Comparison of ENCODE assay signal across 8 mouse cellular contexts in the genomic region with DNA sequence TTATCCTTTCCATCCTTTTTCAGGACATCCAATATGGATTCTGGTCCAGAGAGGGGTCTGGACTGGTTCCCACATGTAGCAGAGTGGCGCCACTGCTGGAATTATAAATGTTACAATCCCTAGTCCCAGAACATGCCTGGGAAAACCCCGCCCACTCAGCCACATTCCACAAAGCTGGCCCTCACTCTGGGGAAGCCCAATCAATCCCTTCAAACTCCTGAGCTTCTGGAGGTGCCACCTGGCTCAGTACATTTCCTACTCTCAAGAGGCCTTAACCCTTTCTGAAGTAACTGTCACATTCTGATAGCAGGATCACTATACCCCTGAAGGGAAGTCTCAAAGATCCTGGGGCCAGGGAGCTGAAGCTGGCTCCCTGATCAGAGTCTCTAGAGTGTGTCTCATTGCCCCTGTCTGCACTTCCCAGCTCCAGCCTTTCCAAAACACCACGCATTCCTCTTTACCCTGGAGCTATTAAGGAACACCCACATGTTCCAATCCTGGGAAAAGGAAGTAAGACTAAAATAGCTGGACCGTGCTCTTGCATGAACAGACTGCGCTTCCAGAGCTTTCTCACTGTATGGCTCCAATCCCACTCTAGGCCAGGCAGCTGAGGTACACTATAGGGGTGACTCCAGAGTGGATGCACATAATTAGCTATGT. TPM values are rescaled to one million over a fixed set of nuclear protein-coding genes. Genes with fewer than 3 reads are reported as not detected.
DNase-seq lines count a peak whose midpoint lies in the region; ATAC-seq and TF ChIP-seq lines count a peak whose summit lies in the region.
"Had no signal": no experiment of that assay in that cellular context is flagged by ENCODE, and none has a peak within 500 bp of the region (broad histone marks: within the 10 kb centered on the region; RNA-seq: fewer than 3 reads in every experiment).

No protein-coding gene starts in this region.

- H3K27ac ChIP-seq in embryonic facial prominence, embryonic 15.5 days (replicated peaks): peak overlapping the region; percentile 65; the same call in 1 of the 2 replicates
- peak overlapping the region; percentile 59 for H3K27ac ChIP-seq in limb, embryonic 15.5 days
- H3K27ac ChIP-seq in cerebellum, adult 2 months (ENCODE audit: insufficient read depth, low read length): no peak overlapping the region
- no peak overlapping the region for H3K27ac ChIP-seq in forebrain, embryonic 10.5 days

- intact Hi-C loops in heart, postnatal 14 days (cut with DNase I): loop anchor here (5.0 kb wide), 2 partner anchors 45 to 180 kb away; no protein-coding TSS in a partner anchor

- 40% methylated on average over 5 of the region's 5 CpGs for WGBS in embryonic facial prominence, embryonic 15.5 days
- 35% methylated on average over 5 of the region's 5 CpGs for WGBS in limb, embryonic 15.5 days
- WGBS in cerebellum, adult 2 months: 76% methylated on average over 5 of the region's 5 CpGs
- 84% methylated on average over 5 of the region's 5 CpGs for WGBS in forebrain, embryonic 10.5 days

- peaks cover 80% of the 10 kb centered on the region for H3K36me3 ChIP-seq in embryonic facial prominence, embryonic 15.5 days
- peaks cover 79% of the 10 kb centered on the region for H3K36me3 ChIP-seq in limb, embryonic 15.5 days
- H3K36me3 ChIP-seq in forebrain, embryonic 10.5 days (replicated peaks): peaks cover 99% of the 10 kb centered on the region

- H3K27me3 ChIP-seq in embryonic facial prominence, embryonic 15.5 days: no peaks in the 10 kb centered on the region
- H3K27me3 ChIP-seq in limb, embryonic 15.5 days: no peaks in the 10 kb centered on the region
- no peaks in the 10 kb centered on the region for H3K27me3 ChIP-seq in cerebellum, adult 2 months (ENCODE audit: control insufficient read depth, insufficient read depth, low read length)
- no peaks in the 10 kb centered on the region for H3K27me3 ChIP-seq in forebrain, embryonic 10.5 days (ENCODE audit: poor library complexity, severe bottlenecking)

- H3K4me2 ChIP-seq in embryonic facial prominence, embryonic 15.5 days (replicated peaks): no peak overlapping the region
- no peak overlapping the region for H3K4me2 ChIP-seq in limb, embryonic 15.5 days

- DNase-seq in ZHBTc4 (ENCODE audit: low read depth, low spot score): peak; percentile 51
- DNase-seq in heart, postnatal 14 days: peak; percentile 60 to 73
- no peak for DNase-seq in cerebellum, adult 2 months
- DNase-seq in forebrain, embryonic 10.5 days (ENCODE audit: extremely low spot score, low spot score): no peak

- ATAC-seq in embryonic facial prominence, embryonic 15.5 days (ENCODE audit: insufficient number of reproducible peaks, low FRiP score, low TSS enrichment, low read depth): peak; percentile 64
- peak; percentile 41; the same call in 1 of the 2 replicates for ATAC-seq in limb, embryonic 15.5 days (ENCODE audit: insufficient number of reproducible peaks, low FRiP score, low TSS enrichment, low read depth)
- ATAC-seq in activated CD4-positive, CD25-positive, alpha-beta regulatory T cell, adult 4 months: no peak
- ATAC-seq: hindbrain, embryonic 16.5 days had no signal

- H3K9ac ChIP-seq in embryonic facial prominence, embryonic 15.5 days: no peak overlapping the region
- no peak overlapping the region for H3K9ac ChIP-seq in limb, embryonic 15.5 days

- no peak for TF ChIP-seq CTCF in cerebellum, adult 2 months (IDR thresholded peaks at IDR 0.05; ENCODE audit: borderline replicate concordance, insufficient read depth, low read depth, low read length)

- no peak for TF ChIP-seq POLR2A in cerebellum, adult 2 months (IDR thresholded peaks at IDR 0.05; ENCODE audit: borderline replicate concordance, insufficient read depth, low read length)

- H3K9me3 ChIP-seq in embryonic facial prominence, embryonic 15.5 days (replicated peaks): no peaks in the 10 kb centered on the region
- H3K9me3 ChIP-seq in limb, embryonic 15.5 days: no peaks in the 10 kb centered on the region
- H3K9me3 ChIP-seq in forebrain, embryonic 10.5 days: no peaks in the 10 kb centered on the region

- H3K4me3 ChIP-seq in embryonic facial prominence, embryonic 15.5 days (replicated peaks): no peak overlapping the region
- no peak overlapping the region for H3K4me3 ChIP-seq in limb, embryonic 15.5 days
- no peak overlapping the region for H3K4me3 ChIP-seq in cerebellum, adult 2 months (replicated peaks; ENCODE audit: insufficient read depth, low read depth, low read length)
- H3K4me3 ChIP-seq in forebrain, embryonic 10.5 days: no peak overlapping the region

- peaks cover 43% of the 10 kb centered on the region for H3K4me1 ChIP-seq in embryonic facial prominence, embryonic 15.5 days
- peaks cover 25% of the 10 kb centered on the region for H3K4me1 ChIP-seq in limb, embryonic 15.5 days
- peaks cover 3% of the 10 kb centered on the region; the same call in 1 of the 2 replicates for H3K4me1 ChIP-seq in cerebellum, adult 2 months (ENCODE audit: control insufficient read depth, insufficient read depth, low read length)
- H3K4me1 ChIP-seq in forebrain, embryonic 10.5 days: 0 out of 2 replicates have a peak, but pooled peaks cover 2% of the 10 kb centered on the region

RNA-seq across cellular contexts. Expression of a gene that starts 18.4 kb away (rescaled TPM):
- 10.3 and 11.9 TPM in 2 replicates for polyA plus RNA-seq in embryonic facial prominence, embryonic 15.5 days (2015; fragmentation: Nextera tagmentation; extraction: Ambion mirVana)
- under 1 TPM; 0.88 to 0.95 TPM for total RNA-seq in heart, postnatal 14 days (2021)
- polyA plus RNA-seq in limb, embryonic 15.5 days (2015; fragmentation: Nextera tagmentation; extraction: Ambion mirVana): 19.0 and 20.6 TPM in 2 replicates
- not detected for polyA plus RNA-seq in activated CD4-positive, CD25-positive, alpha-beta regulatory T cell, adult 4 months (2017; shearing (Covaris generic))
- 0.97 and 1.3 TPM in 2 replicates for polyA plus RNA-seq in cerebellum, adult 2 months (2012; rRNA removed)
- 0.09 and 0.20 TPM in 2 replicates for polyA plus RNA-seq in forebrain, embryonic 10.5 days (2016; fragmentation: Nextera tagmentation; extraction: Ambion mirVana)

RNA-seq across cellular contexts. Expression of a gene that starts 41.1 kb away (rescaled TPM):
- polyA plus RNA-seq in embryonic facial prominence, embryonic 15.5 days (2015; fragmentation: Nextera tagmentation; extraction: Ambion mirVana): 18.3 and 19.4 TPM in 2 replicates
- total RNA-seq in heart, postnatal 14 days (2021): 10 to 100 TPM; 43.3 to 44.2 TPM
- 16.7 and 17.5 TPM in 2 replicates for polyA plus RNA-seq in limb, embryonic 15.5 days (2015; fragmentation: Nextera tagmentation; extraction: Ambion mirVana)
- polyA plus RNA-seq in activated CD4-positive, CD25-positive, alpha-beta regulatory T cell, adult 4 months (2017; shearing (Covaris generic)): not detected
- polyA plus RNA-seq in cerebellum, adult 2 months (2012; rRNA removed): 9.5 and 11.0 TPM in 2 replicates
- 24.4 and 25.7 TPM in 2 replicates for polyA plus RNA-seq in forebrain, embryonic 10.5 days (2016; fragmentation: Nextera tagmentation; extraction: Ambion mirVana)

Comparison
In these comparisons a context has a peak if more than half of its experiments do, and no peak if none do; other contexts are left out.
1. DNase-seq: peak in ZHBTc4 (single experiment) and heart, postnatal 14 days (2 of 2); none in cerebellum, adult 2 months (0 of 2) and forebrain, embryonic 10.5 days (single experiment).
2. H3K27ac ChIP-seq: peak in embryonic facial prominence, embryonic 15.5 days (single experiment) and limb, embryonic 15.5 days (single experiment); none in cerebellum, adult 2 months (single experiment) and forebrain, embryonic 10.5 days (single experiment).
3. RNA of a gene that starts 41.1 kb away (polyA plus RNA-seq): 24.4 to 25.7 TPM in forebrain, embryonic 10.5 days, 18.3 to 19.4 TPM in embryonic facial prominence, embryonic 15.5 days, 16.7 to 17.5 TPM in limb, embryonic 15.5 days and 9.5 to 11.0 TPM in cerebellum, adult 2 months; not detected in activated CD4-positive, CD25-positive, alpha-beta regulatory T cell, adult 4 months; every median in the first group is over 10 times any median in the second.